21 mouse cellular contexts compared by ENCODE assay signal in genomic region chr15:102959663-102960191, GRCm38 (mm10). TPM values are rescaled to one million over a fixed set of nuclear protein-coding genes. Genes with fewer than 3 reads are reported as not detected.
DNase-seq lines count a peak whose midpoint lies in the region; ATAC-seq and TF ChIP-seq lines count a peak whose summit lies in the region.
"Had no signal": no experiment of that assay in that cellular context is flagged by ENCODE, and none has a peak within 500 bp of the region (broad histone marks: within the 10 kb centered on the region; RNA-seq: fewer than 3 reads in every experiment).

No protein-coding gene starts in this region.

- TF ChIP-seq POLR2A in kidney, adult 2 months (IDR thresholded peaks at IDR 0.05; ENCODE audit: low read depth, low read length) = no peak
- no peak for TF ChIP-seq POLR2A in limb, embryonic 14.5 days (IDR thresholded peaks at IDR 0.05; ENCODE audit: borderline replicate concordance, extremely low read depth, insufficient read depth, insufficient read length)

- TF ChIP-seq CTCF in kidney, adult 2 months (conservative IDR thresholded peaks at IDR 0.05; ENCODE audit: insufficient read depth, insufficient read length, low read depth, low read length) = no peak
- TF ChIP-seq CTCF in C2C12 (IDR thresholded peaks at IDR 0.05; ENCODE audit: control insufficient read depth, insufficient read depth, insufficient read length) = no peak

- 16% methylated on average over 13 of the region's 13 CpGs for WGBS in kidney, adult 2 months
- WGBS in intestine, embryonic 14.5 days = under 1% methylated on average over 13 of the region's 13 CpGs
- under 1% methylated on average over 13 of the region's 13 CpGs for WGBS in limb, embryonic 14.5 days

- no peak for ATAC-seq in intestine, embryonic 14.5 days (replicated peaks; ENCODE audit: low FRiP score, low TSS enrichment, low read depth)
- ATAC-seq in limb, embryonic 14.5 days (ENCODE audit: low FRiP score, low read depth) = peak; percentile 42; the same call in 1 of the 2 replicates
- no peak for ATAC-seq in inflammation-experienced regulatory T-cells, adult 6 months
- ATAC-seq: forebrain, embryonic 14.5 days; midbrain, embryonic 15.5 days had no signal

- H3K4me1 ChIP-seq in kidney, adult 2 months (ENCODE audit: control insufficient read depth, insufficient read depth, low read length) = no peaks in the 10 kb centered on the region; the same call in 1 of the 2 replicates
- peaks cover 4% of the 10 kb centered on the region; the same call in 1 of the 2 replicates for H3K4me1 ChIP-seq in intestine, embryonic 14.5 days (replicated peaks; ENCODE audit: control insufficient read depth, insufficient read depth, low read length)
- peaks cover 12% of the 10 kb centered on the region; the same call in 1 of the 2 replicates for H3K4me1 ChIP-seq in limb, embryonic 14.5 days (ENCODE audit: control insufficient read depth, insufficient read depth, low read length)
- H3K4me1 ChIP-seq: midbrain, embryonic 15.5 days had no signal

- peak overlapping the region; percentile 93 for H3K27ac ChIP-seq in kidney, adult 2 months (ENCODE audit: insufficient read depth, low read depth, low read length)
- no peak overlapping the region for H3K27ac ChIP-seq in intestine, embryonic 14.5 days (ENCODE audit: low read depth)
- peak overlapping the region; percentile 45 for H3K27ac ChIP-seq in limb, embryonic 14.5 days (replicated peaks; ENCODE audit: low read depth, low read length)
- H3K27ac ChIP-seq: hindbrain, embryonic 14.5 days; left cerebral cortex, adult 2 months; midbrain, embryonic 15.5 days had no signal

- DNase-seq in kidney, adult 2 months = peak; percentile 53
- no peak for DNase-seq in kidney, adult 9 months
- no peak for DNase-seq in intestine, embryonic 14.5 days (ENCODE audit: low spot score)
- peak; percentile 74 for DNase-seq in limb, embryonic 14.5 days (ENCODE audit: low spot score)
- DNase-seq in testis, postnatal 14 days (ENCODE audit: low spot score) = no peak
- DNase-seq in adipocyte (ENCODE audit: low spot score) = no peak
- DNase-seq: adrenal gland, adult 2 months; cerebellum, adult 2 months; lung, adult 2 months; right cerebral cortex, postnatal 14 days had no signal

- no peaks in the 10 kb centered on the region for H3K36me3 ChIP-seq in kidney, adult 2 months (ENCODE audit: control insufficient read depth, insufficient read depth, low read length)
- peaks cover 7% of the 10 kb centered on the region for H3K36me3 ChIP-seq in C2C12 (ENCODE audit: control insufficient read depth, insufficient read depth)
- H3K36me3 ChIP-seq in intestine, embryonic 14.5 days (ENCODE audit: control insufficient read depth, insufficient read depth, low read length) = no peaks in the 10 kb centered on the region
- no peaks in the 10 kb centered on the region for H3K36me3 ChIP-seq in limb, embryonic 14.5 days (ENCODE audit: control insufficient read depth, insufficient read depth, low read length)
- H3K36me3 ChIP-seq: midbrain, embryonic 15.5 days had no signal

- no peaks in the 10 kb centered on the region for H3K9me3 ChIP-seq in intestine, embryonic 14.5 days (ENCODE audit: control insufficient read depth, low read length)
- no peaks in the 10 kb centered on the region for H3K9me3 ChIP-seq in limb, embryonic 14.5 days (ENCODE audit: control insufficient read depth, low read length)
- H3K9me3 ChIP-seq: midbrain, embryonic 15.5 days had no signal

- H3K79me3 ChIP-seq in C2C12 (ENCODE audit: low read depth) = peaks cover 83% of the 10 kb centered on the region

- H3K79me2 ChIP-seq in C2C12 (ENCODE audit: control insufficient read depth, insufficient read depth) = peaks cover 100% of the 10 kb centered on the region

- H3K9ac ChIP-seq in intestine, embryonic 14.5 days (ENCODE audit: low read length) = no peak overlapping the region
- 0 out of 2 replicates have a peak overlapping the region, but pooled peaks have one; percentile 3 for H3K9ac ChIP-seq in limb, embryonic 14.5 days (ENCODE audit: low read depth, low read length, severe bottlenecking)
- H3K9ac ChIP-seq: hindbrain, embryonic 14.5 days; midbrain, embryonic 15.5 days had no signal

- H3K4me2 ChIP-seq in intestine, embryonic 14.5 days (ENCODE audit: low read length) = peak overlapping the region; percentile 30
- H3K4me2 ChIP-seq in limb, embryonic 14.5 days (replicated peaks; ENCODE audit: low read depth, low read length, severe bottlenecking) = peak overlapping the region; percentile 43
- H3K4me2 ChIP-seq: hindbrain, embryonic 14.5 days; midbrain, embryonic 15.5 days had no signal

- H3K27me3 ChIP-seq in kidney, adult 2 months (replicated peaks; ENCODE audit: control insufficient read depth, insufficient read depth, low read length) = peaks cover 8% of the 10 kb centered on the region
- H3K27me3 ChIP-seq in C2C12 (ENCODE audit: control insufficient read depth, insufficient read depth, insufficient read length) = no peaks in the 10 kb centered on the region
- peaks cover 99% of the 10 kb centered on the region for H3K27me3 ChIP-seq in intestine, embryonic 14.5 days (replicated peaks; ENCODE audit: control insufficient read depth, insufficient read depth, low read length)
- peaks cover 89% of the 10 kb centered on the region for H3K27me3 ChIP-seq in limb, embryonic 14.5 days (ENCODE audit: control insufficient read depth, insufficient read depth, low read length)

- H3ac ChIP-seq in C2C12 (ENCODE audit: control insufficient read depth, insufficient read length, low read depth) = peak overlapping the region; percentile 87

- peak overlapping the region; percentile 4; the same call in 1 of the 2 replicates for H3K4me3 ChIP-seq in kidney, adult 2 months (ENCODE audit: insufficient read depth, low read depth, low read length)
- H3K4me3 ChIP-seq in C2C12 (ENCODE audit: insufficient read depth, poor library complexity, severe bottlenecking) = peak overlapping the region; percentile 25
- no peak overlapping the region; the same call in 1 of the 2 replicates for H3K4me3 ChIP-seq in intestine, embryonic 14.5 days (ENCODE audit: low read depth, low read length)
- peak overlapping the region; percentile 18; the same call in 1 of the 2 replicates for H3K4me3 ChIP-seq in limb, embryonic 14.5 days (replicated peaks; ENCODE audit: low read length)
- H3K4me3 ChIP-seq: left cerebral cortex, adult 2 months; midbrain, embryonic 15.5 days had no signal

TF ChIP-seq in C2C12, 6 proteins besides CTCF, POLR2A, EP300 and RAD21:
- TF ChIP-seq USF1 (IDR thresholded peaks at IDR 0.05; ENCODE audit: low read depth) (peak; percentile 30), CEBPB (IDR thresholded peaks at IDR 0.05; ENCODE audit: low read depth) (no peak)

RNA-seq across cellular contexts. Expression of gene Hoxc11, which starts 5.5 kb away (rescaled TPM):
- polyA plus RNA-seq in kidney, adult 2 months (2012; rRNA removed) = 0.25 and 0.30 TPM in 2 replicates
- polyA plus RNA-seq in C2C12 (2012; fragmentation: generic; extraction: Trizol) = 34.6 TPM
- polyA plus RNA-seq in intestine, embryonic 14.5 days (2014; fragmentation: Nextera tagmentation; extraction: Ambion mirVana) = 0.11 TPM in 2 replicates
- polyA plus RNA-seq in limb, embryonic 14.5 days (2012; rRNA removed) = 7.4 and 7.6 TPM in 2 replicates
- polyA plus RNA-seq in limb, embryonic 14.5 days (2014; fragmentation: Nextera tagmentation; extraction: Ambion mirVana) = 1.4 TPM in 2 replicates
- polyA plus RNA-seq in inflammation-experienced regulatory T-cells, adult 6 months (2017; shearing (Covaris generic)) = not detected
- polyA plus RNA-seq: adrenal gland, adult 2 months; cerebellum, adult 2 months; cortical plate, adult 2 months; embryonic facial prominence, embryonic 14.5 days; forebrain, embryonic 14.5 days; heart, postnatal 0 days; hindbrain, embryonic 14.5 days; liver, adult 2 months; lung, adult 2 months; midbrain, embryonic 15.5 days; testis, adult 2 months had no signal

RNA-seq across cellular contexts. Expression of gene Hoxc10, which starts 6.9 kb away (rescaled TPM):
- 16.4 and 16.7 TPM in 2 replicates for polyA plus RNA-seq in kidney, adult 2 months (2012; rRNA removed)
- polyA plus RNA-seq in C2C12 (2012; fragmentation: generic; extraction: Trizol) = 49.6 TPM
- 2.6 and 3.1 TPM in 2 replicates for polyA plus RNA-seq in intestine, embryonic 14.5 days (2014; fragmentation: Nextera tagmentation; extraction: Ambion mirVana)
- polyA plus RNA-seq in limb, embryonic 14.5 days (2012; rRNA removed) = 9.7 and 14.3 TPM in 2 replicates
- polyA plus RNA-seq in limb, embryonic 14.5 days (2014; fragmentation: Nextera tagmentation; extraction: Ambion mirVana) = 5.8 and 6.0 TPM in 2 replicates
- polyA plus RNA-seq in inflammation-experienced regulatory T-cells, adult 6 months (2017; shearing (Covaris generic)) = not detected
- polyA plus RNA-seq: adrenal gland, adult 2 months; cerebellum, adult 2 months; cortical plate, adult 2 months; embryonic facial prominence, embryonic 14.5 days; forebrain, embryonic 14.5 days; heart, postnatal 0 days; hindbrain, embryonic 14.5 days; liver, adult 2 months; lung, adult 2 months; midbrain, embryonic 15.5 days had no signal

RNA-seq across cellular contexts. Expression of gene Hoxc5, which starts 7.5 kb away (rescaled TPM):
- polyA plus RNA-seq in kidney, adult 2 months (2012; rRNA removed) = 4.0 and 4.1 TPM in 2 replicates
- polyA plus RNA-seq in C2C12 (2012; fragmentation: generic; extraction: Trizol) = 1.6 TPM
- 12.2 and 14.1 TPM in 2 replicates for polyA plus RNA-seq in intestine, embryonic 14.5 days (2014; fragmentation: Nextera tagmentation; extraction: Ambion mirVana)
- 7.6 and 9.0 TPM in 2 replicates for polyA plus RNA-seq in limb, embryonic 14.5 days (2012; rRNA removed)
- 2.6 and 3.5 TPM in 2 replicates for polyA plus RNA-seq in limb, embryonic 14.5 days (2014; fragmentation: Nextera tagmentation; extraction: Ambion mirVana)
- polyA plus RNA-seq in inflammation-experienced regulatory T-cells, adult 6 months (2017; shearing (Covaris generic)) = not detected
- polyA plus RNA-seq: cortical plate, adult 2 months; forebrain, embryonic 14.5 days; heart, postnatal 0 days; liver, adult 2 months; midbrain, embryonic 15.5 days had no signal

RNA-seq across cellular contexts. Expression of gene Hoxc9, which starts 16.5 kb away (rescaled TPM):
- polyA plus RNA-seq in kidney, adult 2 months (2012; rRNA removed) = 5.5 and 7.3 TPM in 2 replicates
- polyA plus RNA-seq in C2C12 (2012; fragmentation: generic; extraction: Trizol) = 9.4 TPM
- polyA plus RNA-seq in intestine, embryonic 14.5 days (2014; fragmentation: Nextera tagmentation; extraction: Ambion mirVana) = 1.7 and 1.9 TPM in 2 replicates
- polyA plus RNA-seq in limb, embryonic 14.5 days (2012; rRNA removed) = 2.1 TPM in 2 replicates
- 1.1 and 1.3 TPM in 2 replicates for polyA plus RNA-seq in limb, embryonic 14.5 days (2014; fragmentation: Nextera tagmentation; extraction: Ambion mirVana)
- polyA plus RNA-seq in inflammation-experienced regulatory T-cells, adult 6 months (2017; shearing (Covaris generic)) = not detected
- polyA plus RNA-seq: cerebellum, adult 2 months; cortical plate, adult 2 months; embryonic facial prominence, embryonic 14.5 days; forebrain, embryonic 14.5 days; heart, postnatal 0 days; liver, adult 2 months; lung, adult 2 months; midbrain, embryonic 15.5 days had no signal

RNA-seq across cellular contexts. Expression of gene Hoxc12, which starts 23.2 kb away (rescaled TPM):
- polyA plus RNA-seq in kidney, adult 2 months (2012; rRNA removed) = not detected in 2 replicates
- 4.9 TPM for polyA plus RNA-seq in C2C12 (2012; fragmentation: generic; extraction: Trizol)
- polyA plus RNA-seq in intestine, embryonic 14.5 days (2014; fragmentation: Nextera tagmentation; extraction: Ambion mirVana) = not detected in 2 replicates
- polyA plus RNA-seq in limb, embryonic 14.5 days (2012; rRNA removed) = 3.6 and 4.5 TPM in 2 replicates
- 4.0 and 4.2 TPM in 2 replicates for polyA plus RNA-seq in limb, embryonic 14.5 days (2014; fragmentation: Nextera tagmentation; extraction: Ambion mirVana)
- not detected for polyA plus RNA-seq in inflammation-experienced regulatory T-cells, adult 6 months (2017; shearing (Covaris generic))
- polyA plus RNA-seq: adrenal gland, adult 2 months; cerebellum, adult 2 months; cortical plate, adult 2 months; embryonic facial prominence, embryonic 14.5 days; forebrain, embryonic 14.5 days; heart, postnatal 0 days; hindbrain, embryonic 14.5 days; liver, adult 2 months; lung, adult 2 months; midbrain, embryonic 15.5 days; testis, adult 2 months had no signal

Comparison
In these comparisons a context has a peak if more than half of its experiments do, and no peak if none do; other contexts are left out.
1. DNase-seq: peak in kidney, adult 2 months (single experiment) and limb, embryonic 14.5 days (single experiment); none in kidney, adult 9 months (single experiment), intestine, embryonic 14.5 days (single experiment), testis, postnatal 14 days (single experiment) and adipocyte (single experiment).